Mouse (Mus musculus) spleen, embryonic (tissue): Measurements from ENCODE around the gene Ctnna2.

ENCODE experiments used
- CTCF ChIA-PET: fragments of 350-600 bp; sonication (Branson Sonifier 250); formaldehyde crosslinking; loops from one replicate; lab custom pipeline; 2022; lab: Charles Lee

Gene Ctnna2

DNA sequence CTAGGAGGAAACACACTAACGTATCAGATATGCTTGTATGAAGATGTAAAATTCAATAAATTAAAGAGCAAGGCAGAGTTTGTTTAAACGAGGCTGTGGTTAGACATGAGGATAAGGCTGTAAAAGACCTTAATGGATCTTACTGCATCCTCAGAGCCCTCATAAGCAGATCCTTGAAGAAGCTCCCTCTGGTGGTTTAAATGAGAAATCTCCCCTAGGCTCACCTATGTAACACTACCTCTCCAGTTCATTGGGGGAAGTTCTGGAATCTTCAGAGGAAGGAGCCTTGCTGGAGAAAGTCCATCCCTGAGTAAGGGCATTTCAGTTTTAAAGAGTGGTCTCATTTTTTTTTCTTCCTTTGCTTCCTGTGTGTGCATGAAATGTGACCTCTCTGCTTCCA lies 380.3 kb downstream of the Ctnna2 start:
- CTCF ChIA-PET, result no interaction called here

DNA sequence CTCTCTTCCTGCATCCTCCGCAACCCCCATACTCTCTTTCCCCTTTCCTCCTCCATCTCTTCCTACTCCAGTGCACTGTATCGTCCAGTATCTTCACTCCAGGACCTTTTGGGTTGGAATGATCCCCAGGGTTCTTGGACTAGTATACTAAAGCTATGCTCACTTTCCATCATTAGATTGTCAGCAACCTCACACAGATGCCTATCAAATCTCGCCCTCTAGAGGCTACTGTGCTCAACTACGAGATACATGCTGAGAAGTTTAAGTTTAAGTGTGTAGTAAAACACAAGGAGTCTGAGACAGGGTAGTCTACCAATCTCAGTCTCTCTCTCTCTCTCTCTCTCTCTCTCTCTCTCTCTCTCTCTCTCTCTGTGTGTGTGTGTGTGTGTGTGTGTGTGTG lies 396.9 kb downstream of the Ctnna2 start:
- CTCF ChIA-PET, result no interaction called here

DNA sequence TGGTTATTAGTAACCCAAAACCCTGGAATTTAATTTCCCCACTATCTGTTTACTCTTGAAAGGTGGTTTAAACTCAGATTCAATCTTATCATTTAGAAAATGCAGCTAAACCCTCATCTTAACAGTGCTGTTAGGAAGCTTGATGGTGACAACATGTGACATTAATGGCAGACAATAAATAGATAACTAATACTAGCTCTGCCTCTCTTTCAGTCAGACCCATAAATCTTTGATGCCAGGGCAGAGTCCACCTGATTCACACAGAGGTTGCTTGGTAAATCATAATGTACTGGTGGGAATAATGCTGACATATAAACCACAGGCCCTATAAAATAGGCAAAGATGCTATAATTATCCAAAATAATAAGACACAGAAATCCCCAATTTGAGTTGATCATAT lies 398.6 kb downstream of the Ctnna2 start:
- CTCF ChIA-PET, result no interaction called here

DNA sequence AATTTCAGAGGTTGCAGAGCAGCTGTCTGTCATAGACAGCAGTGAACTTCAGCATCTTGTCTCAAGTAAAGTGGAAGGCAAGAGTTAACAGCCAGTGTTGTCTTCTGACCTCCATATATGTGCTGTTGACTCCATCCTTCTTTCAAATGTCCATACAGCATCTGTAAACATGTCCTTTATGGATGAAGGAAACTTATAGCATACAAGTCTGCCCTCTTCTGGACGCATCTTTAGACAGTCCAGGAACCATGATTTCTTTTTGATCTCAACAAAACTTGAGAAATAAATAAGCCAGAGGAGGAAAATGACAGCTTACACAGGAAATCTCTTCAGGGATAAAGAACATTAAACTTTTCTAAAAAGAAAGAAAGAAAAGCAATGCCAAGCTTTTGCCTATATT lies 400.9 kb downstream of the Ctnna2 start:
- CTCF ChIA-PET, result no interaction called here

DNA sequence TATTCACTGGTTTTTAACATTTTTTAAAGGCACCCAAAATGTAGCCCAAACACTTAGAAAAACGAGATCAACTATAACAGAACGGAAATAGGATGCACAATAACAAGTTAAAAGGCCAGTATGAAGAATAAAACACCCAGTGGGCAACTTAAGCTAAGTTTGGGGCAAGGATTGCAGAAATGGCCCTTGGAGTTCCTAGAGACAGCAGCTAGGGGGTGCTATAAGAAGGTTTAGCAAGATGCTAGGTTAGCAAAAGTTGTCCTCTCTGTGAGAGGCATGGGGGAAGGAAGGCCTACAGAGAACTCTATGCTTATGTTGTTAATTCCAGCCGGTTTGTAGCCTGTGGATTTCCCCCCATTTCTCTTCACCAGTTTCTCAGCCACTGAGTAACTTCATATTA lies 401.9 kb downstream of the Ctnna2 start:
- CTCF ChIA-PET, result no interaction called here

DNA sequence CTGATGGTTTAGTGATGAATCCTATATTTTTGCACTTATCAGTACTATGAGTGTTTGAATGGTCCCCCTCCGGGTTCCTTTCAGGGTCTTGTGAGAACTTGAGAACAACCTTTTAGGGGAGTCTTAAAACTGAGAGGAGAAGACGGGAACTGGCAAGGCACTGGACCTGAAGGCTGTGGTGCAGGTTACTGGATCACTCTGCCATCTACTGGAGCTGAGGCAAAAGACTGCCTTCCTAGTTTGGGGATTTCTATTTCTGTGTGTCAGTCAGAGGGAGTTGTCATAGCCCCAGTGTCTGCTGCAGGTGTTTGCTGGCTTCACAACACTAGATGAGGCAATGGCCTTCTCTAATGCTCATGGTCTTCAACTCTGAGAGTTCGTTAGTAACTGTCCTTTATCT lies 406.9 kb downstream of the Ctnna2 start:
- CTCF ChIA-PET, result no interaction called here

DNA sequence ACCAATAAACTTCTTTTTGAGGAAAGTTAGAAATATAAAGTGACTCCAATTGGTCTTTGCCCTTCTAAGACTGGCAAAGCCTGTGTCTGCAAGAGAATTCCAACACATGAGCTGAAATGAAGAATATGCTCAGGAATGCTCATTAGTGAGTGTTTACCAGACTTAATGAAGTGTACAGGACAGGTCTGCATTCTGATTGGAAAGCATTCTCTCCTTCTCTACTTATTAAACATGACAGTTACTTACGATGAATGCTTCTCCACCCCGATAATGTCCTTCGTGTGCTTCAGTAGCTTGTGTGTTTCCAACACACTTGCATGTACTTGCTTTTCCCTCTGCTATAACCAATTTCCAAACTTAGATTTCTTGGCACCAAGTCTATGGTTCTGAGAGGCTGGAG lies 409.6 kb downstream of the Ctnna2 start:
- CTCF ChIA-PET, result no interaction called here

DNA sequence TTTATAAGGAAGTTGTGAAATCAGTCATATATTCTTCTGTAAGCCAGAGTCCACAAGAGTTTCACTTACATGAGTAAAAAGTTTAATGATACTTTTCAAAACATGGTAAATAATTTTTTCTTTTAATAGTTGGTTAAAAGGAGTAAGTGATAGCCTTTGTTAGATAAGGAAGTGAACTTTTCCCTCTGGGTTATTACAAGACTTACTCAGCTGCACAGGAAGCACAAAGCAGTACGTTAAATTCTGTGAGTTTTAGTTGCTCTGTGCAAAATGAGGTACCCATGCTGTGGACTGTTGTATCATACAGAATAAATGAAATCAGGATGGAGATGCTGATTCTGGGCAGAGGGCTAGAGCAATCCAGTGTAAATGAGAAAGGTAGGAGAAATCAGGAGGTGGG lies 423.3 kb downstream of the Ctnna2 start:
- CTCF ChIA-PET, result no interaction called here

DNA sequence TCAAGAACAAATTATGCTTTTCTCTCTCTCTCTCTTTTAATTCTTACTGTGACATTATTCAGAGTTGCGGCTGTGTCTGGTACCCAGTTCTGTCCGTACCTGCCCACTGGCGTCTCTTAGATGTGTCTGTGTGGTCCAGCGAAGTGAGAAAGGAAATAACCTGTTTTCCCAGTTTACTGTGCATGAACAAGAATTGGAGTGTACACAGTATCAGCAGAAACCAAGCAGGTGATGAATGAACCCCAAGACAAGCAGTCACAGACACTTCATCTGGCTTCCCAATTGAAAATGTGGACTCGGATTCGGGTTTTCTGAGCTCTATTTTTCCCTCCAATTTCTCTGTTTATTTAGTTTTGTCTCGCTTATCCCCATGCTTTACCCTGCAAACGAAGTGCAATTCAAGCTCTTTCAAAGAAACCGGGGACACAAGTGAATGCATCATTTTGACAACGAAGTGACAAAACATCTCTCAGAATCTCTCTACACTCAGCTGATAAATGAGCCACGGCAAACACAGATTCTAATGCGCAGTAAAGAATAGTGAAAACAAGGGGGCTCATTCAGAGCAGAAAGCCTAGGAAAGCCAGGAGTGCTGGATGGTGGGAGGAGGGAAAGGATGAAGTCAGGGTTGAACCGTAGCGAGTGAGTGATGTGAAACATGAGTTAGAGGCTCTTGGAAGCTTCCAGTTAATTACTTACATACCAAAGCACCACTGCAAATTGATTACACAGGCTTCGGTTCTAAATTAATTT lies 442.3 kb downstream of the Ctnna2 start:
- CTCF ChIA-PET, result no interaction called here

DNA sequence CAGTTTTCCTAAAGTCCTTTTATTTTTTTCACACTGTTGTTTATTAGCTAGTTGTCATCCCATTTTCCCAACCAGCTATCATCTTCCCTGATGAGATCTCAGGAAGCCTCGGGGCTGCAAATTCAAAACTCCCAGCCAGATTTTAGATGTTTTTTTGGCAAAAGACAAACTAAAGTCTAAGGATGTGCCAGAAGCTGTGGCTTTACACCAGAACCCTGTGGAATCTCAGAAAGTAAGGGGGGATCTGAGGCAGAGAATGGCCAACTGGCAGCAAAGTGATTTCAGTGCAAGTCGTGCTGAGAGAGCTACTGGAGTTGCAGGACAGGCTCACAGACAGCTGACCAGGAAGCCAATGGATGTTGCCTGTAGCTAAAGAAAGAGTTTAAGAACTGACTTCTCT lies 451.9 kb downstream of the Ctnna2 start:
- CTCF ChIA-PET, result no interaction called here

DNA sequence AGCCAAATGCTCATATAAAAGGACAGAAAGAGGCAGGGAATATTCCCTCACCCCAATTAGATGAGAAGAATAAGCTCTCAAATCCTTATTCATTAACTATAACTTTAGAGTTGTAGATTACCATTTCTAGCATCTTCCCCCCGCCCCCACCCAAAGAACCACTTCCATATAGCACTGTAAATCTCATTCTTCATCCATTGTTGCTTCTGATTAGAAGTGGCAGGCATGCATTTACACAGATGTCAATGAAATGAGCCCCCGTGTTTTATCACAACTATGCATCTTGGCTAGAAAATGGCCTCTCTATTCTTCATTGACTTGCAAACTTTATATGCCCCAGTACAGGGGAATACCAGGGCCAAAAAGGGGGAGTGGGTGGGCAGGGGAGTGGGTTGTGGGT lies 457.7 kb downstream of the Ctnna2 start:
- CTCF ChIA-PET, result no interaction called here

DNA sequence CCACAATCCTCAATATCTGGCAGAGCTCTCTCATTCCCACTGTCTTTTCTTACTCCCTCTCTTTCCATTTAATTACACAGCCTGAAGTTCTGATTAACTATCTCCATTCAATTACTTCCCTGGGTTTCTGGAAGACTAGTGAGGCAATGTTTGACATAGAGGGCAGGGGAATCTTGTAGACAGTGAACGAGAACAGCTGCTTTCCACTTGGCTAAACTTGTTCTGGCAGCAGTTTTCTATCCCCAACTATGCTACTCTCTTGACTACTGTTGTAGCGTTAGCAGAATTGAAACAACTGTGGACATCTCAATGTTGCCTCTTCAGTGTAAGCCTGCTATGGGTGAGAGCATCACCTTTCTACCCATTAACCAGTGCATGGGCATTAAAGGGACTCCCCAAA lies 463.0 kb downstream of the Ctnna2 start:
- CTCF ChIA-PET, result no interaction called here

DNA sequence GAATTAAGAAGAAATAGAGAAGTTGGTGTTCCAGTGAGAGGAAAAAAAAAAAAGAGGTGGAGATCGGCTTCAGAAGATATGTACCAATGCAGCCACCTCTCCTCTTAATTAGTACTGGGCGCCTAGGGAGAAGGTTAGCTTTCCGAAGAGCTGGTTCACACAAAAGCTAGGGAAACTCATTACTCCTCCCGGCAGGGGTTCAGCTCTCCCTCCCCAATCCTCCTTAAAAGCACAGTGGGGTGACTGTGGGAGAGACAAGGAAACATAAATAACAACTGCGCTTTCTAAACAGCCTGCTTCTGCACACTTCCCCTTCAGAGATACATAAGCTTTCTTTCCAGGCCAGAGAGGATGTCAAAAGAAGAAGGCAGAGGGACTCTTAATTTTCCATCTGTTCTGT lies 467.7 kb downstream of the Ctnna2 start:
- CTCF ChIA-PET, result no interaction called here

DNA sequence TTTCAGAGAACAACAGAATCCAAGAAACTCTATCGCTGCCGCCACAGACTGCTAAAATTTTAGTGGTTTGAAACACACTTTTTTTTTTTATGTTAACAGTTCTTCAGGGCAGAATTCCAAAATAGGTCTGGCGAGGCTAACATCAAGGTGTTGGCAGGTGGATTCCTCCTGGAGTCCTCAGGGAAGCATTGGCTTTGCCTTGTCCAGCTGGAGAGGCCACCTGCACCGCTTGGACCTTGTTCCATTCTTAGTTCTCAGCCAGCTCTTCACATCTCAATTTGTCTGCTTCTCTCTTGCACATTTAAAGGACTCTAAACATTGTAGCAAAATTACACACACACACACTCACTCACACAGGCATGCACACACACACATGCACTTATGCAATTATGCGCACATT lies 487.8 kb downstream of the Ctnna2 start:
- CTCF ChIA-PET, result no interaction called here

DNA sequence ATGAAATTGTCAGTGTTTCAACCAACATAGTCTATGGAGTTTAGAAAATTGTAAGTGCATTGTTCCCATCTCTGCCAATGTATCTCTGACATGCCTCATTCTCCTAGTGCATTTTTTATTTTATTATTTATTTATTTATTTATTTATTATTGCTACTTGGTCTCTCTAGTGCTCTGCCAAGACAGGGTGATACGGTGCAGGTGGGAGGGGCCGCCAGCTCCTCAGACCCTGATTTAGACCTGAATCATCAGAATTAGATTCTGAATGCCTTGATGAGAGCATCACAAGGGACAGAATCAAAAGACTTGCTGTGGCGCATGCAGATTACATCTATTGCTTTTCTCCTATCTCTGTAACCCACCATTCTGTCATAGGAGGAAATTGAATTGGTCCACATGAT lies 492.8 kb downstream of the Ctnna2 start:
- CTCF ChIA-PET, result no interaction called here

DNA sequence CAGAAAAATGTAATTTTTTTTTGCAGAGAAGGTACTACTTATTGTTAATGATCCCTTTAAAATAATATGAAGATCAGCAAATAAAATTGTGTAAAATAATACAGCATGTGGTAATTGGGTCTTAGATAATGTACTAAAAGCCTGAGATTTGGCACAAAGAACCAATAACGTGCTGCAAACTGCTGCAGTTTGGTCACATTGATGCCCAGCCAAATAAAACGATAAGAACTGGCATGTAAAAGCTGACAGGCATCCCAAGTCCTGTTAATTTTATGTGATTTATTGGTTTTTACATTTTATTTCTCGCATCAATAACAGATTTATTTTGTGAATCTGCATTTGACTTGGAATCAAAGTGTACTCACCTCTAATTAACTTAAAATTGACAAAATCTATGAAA lies 497.4 kb downstream of the Ctnna2 start:
- CTCF ChIA-PET, result no interaction called here

DNA sequence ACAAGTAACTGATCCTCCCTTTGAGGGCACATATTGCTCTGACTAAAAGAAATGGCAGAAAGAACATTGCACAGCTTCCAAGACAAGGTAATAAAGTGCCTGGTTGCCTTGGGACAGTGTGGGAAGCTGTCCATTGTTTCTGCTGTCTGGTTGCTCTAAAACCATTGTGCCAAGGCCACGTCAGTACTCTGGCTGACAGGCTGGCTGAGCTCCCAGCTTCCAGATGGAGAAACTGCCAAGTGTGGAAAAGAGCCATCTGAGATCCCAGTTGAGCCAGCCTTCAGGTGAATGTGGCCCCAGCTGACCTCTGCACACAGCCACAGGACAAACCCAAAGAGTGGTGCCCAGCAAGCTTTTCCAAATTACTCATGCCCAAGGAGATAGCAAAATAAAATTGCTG lies 504.1 kb downstream of the Ctnna2 start:
- CTCF ChIA-PET, result no interaction called here

DNA sequence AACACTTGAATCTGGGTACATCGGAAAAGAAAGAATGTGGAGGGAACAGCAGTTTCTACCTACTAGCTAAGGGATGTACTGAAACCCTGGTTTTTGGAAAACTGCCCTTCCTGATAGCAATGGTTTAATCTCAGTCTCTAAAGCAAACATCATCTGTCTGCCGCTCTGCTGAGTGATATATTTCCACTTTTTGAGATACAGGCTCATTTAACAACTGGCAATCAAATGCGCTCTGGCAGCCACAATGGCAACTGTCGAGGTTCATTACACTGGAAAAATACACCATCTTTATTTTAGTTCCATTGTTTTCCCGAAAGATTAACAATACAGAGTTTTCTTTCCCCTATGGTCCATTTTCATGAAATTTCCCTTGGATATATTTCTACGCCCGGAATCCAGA lies 506.2 kb downstream of the Ctnna2 start:
- CTCF ChIA-PET, result no interaction called here

DNA sequence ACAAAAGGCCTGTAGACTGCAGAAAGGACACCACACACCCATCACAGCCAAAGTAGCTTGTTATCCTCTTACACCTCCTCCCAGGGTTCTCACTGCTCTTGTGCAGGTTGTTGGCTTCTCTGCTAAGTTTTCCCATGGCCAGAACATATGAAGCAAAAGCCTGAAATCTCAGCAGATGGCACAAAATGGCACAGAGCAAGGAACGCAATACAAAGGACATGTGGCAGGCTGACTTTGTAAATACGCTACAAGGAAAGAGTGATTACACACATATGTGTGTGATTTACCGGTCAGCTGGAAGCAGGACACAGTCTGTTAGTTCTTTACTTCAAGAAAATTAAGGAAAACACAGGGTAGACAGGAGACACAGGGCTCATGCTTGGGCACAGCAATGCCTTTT lies 511.4 kb downstream of the Ctnna2 start:
- CTCF ChIA-PET, result no interaction called here

DNA sequence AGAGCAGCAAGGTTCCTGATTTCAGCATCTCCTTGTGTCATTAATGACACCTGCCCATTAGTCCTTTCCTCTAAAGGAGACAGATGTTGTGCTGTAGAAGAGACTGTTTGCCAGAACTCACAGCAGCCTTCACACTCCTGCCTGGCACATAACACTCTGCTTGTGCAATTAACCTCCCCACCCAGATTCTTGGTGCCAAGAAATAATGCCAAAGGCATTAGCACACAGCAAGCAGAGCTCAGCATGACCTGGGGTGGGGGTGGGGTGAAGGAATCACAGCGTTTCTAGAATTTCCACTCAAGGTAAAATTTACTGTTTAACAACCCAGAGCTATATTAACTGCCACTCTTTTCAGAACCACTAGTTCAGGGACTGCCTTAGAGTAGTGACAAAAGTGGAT lies 516.8 kb downstream of the Ctnna2 start:
- CTCF ChIA-PET, result no interaction called here

DNA sequence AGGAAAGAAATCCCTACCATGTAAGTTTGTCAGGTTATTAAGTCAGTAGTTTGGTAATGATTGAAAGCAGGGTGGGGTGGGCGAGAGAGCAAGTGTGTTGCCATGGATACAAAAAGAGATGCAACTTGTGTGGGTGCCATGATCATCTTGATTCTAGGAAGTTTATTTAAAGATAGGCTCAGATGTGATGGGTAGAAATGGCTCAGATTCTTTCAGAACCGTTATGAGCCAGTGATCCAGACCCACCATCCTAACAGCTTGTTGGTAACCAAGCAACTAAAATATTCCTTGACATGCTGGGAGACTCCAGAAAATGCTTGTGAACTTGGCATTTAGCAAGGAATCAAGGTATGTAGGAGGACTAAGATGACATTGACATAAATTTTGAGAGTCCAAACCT lies 521.6 kb downstream of the Ctnna2 start:
- CTCF ChIA-PET, result no interaction called here

DNA sequence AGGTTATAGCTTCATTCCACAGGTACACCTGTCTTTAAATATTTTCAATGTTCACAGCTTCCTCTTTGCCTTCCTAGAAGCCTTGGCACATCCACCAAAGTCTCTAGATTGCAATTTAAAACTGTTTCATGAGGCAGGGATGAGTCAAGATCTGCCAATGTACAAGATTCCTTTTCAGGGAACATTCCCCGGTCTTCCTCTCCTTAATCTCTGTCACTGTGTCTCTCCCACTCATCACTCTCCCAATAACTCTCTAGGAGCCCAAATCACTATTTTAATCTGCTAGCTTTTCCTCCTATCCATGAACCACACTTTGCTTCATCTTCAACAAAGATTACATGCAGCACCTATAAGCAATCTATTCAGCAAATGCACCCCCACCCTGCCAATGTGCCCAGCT lies 532.6 kb downstream of the Ctnna2 start:
- CTCF ChIA-PET, result no interaction called here

DNA sequence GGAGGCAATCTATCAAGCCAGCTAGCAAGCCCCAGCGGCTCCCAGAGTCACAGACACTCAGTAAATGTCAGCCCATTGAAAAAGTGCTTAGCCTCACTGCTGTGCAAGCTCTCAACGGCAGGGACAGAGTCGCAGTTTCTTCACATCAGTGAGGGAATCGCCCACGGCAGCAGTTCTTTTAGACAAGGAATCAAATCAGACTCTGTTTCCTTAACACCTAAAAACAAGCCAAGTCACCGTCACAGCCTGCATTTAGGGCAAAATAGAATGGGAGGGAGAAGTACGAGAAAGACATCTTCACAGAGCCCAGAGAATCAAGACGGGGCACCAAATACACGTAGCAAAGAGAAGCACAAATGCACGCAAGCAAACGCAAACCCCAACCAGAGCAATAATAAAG lies 535.6 kb downstream of the Ctnna2 start:
- CTCF ChIA-PET, result no interaction called here

DNA sequence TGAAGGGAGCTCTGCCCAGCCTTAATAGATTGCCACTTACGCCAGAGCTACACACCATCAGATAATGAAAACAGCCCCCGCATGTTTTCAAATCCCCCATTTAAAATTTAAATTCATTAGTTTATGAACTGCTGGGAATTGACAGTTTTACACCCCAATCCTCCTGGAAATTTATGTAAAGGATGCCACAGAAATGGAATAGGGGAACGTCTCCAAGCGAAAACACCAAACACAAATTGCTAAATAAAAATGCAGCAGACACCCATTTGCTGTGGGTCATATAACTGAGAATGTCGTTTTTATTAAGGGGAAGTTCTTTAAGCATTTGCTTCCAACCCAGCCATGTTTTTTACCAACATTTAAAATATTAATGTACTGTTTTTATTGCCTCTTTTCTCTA lies 538.4 kb downstream of the Ctnna2 start:
- CTCF ChIA-PET, result interaction anchor here (0.5 kb wide), 1 partner anchor 422 kb away, joined by 3 read pairs; no protein-coding TSS in a partner anchor
